ENCODE assay signal across 10 mouse cellular contexts in the genomic region with DNA sequence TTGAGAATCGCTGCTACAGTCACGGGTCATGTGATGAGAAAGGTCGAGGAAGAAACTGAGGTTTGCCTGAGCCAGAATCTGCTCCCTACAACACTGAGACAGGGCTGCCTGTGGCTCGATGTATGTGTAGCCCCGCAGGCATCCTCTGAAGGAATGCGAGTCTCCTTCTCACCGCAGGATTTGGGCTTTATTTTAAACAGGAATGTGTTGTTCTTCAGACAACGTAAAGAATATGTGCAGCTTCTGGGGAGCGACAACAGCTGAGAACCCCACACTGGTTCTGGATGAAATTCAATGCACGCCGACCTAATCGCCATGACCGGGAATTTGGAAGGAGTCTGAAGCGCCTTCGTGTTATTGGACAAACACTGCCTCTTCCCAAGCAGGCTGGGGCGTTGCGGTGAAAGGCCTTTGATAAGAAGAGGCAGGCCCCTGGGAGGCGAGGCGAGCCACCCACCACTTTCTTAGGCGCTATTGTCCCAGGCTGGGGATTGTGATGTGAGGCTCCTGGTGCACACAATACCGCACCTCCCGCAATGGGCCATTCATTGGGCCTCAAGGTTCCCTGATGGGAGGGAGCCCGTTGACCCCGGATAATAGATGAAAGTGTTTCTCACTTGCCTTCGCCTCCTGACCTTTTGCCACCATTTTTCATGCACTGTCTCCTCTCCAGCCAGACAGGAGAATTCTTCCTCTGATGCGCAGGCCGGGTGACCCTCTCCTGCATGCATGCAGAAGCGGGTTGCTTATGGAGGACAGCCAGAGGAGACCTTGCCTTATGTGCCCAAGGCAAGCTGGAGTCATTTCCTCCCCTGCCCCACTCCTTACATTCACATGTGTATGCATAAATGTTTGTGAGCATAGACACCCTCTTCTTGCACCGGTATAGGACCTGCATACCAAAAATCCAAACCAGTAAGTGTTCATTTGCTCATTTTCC.
DNase-seq lines count a peak whose midpoint lies in the region; ATAC-seq and TF ChIP-seq lines count a peak whose summit lies in the region.
"Had no signal": no experiment of that assay in that cellular context is flagged by ENCODE, and none has a peak within 500 bp of the region (broad histone marks: within the 10 kb centered on the region; RNA-seq: fewer than 3 reads in every experiment).

No protein-coding gene starts in this region.

- no peak for TF ChIP-seq CTCF in lung, embryonic 14.5 days (IDR thresholded peaks at IDR 0.05; ENCODE audit: low read depth)

- no peaks in the 10 kb centered on the region for H3K27me3 ChIP-seq in lung, embryonic 14.5 days (ENCODE audit: insufficient read depth, low read length)
- H3K27me3 ChIP-seq in forebrain, embryonic 12.5 days: peaks cover 17% of the 10 kb centered on the region
- H3K27me3 ChIP-seq in limb, embryonic 13.5 days: peaks cover 13% of the 10 kb centered on the region
- H3K27me3 ChIP-seq in stomach, embryonic 15.5 days (replicated peaks): no peaks in the 10 kb centered on the region

- peak; percentile 49; the same call in 1 of the 2 replicates for ATAC-seq in lung, embryonic 14.5 days (ENCODE audit: insufficient read depth)
- peak; percentile 52; the same call in 1 of the 2 replicates for ATAC-seq in forebrain, embryonic 12.5 days (ENCODE audit: low FRiP score)
- ATAC-seq in limb, embryonic 13.5 days (ENCODE audit: low FRiP score, low read depth): peak; percentile 59
- no peak for ATAC-seq in stomach, embryonic 15.5 days (ENCODE audit: insufficient read depth, low FRiP score, low read depth)
- no peak for ATAC-seq in erythroid progenitor cell, adult 5-6 weeks (replicated peaks; ENCODE audit: low FRiP score, poor library complexity, severe bottlenecking)

- no peaks in the 10 kb centered on the region for H3K9me3 ChIP-seq in lung, embryonic 14.5 days (ENCODE audit: low read depth, low read length)
- no peaks in the 10 kb centered on the region for H3K9me3 ChIP-seq in forebrain, embryonic 12.5 days
- no peaks in the 10 kb centered on the region for H3K9me3 ChIP-seq in limb, embryonic 13.5 days
- H3K9me3 ChIP-seq in stomach, embryonic 15.5 days: no peaks in the 10 kb centered on the region

- 14% methylated on average over 29 of the region's 29 CpGs for WGBS in lung, embryonic 14.5 days
- 5% methylated on average over 29 of the region's 29 CpGs for WGBS in forebrain, embryonic 12.5 days
- 18% methylated on average over 29 of the region's 29 CpGs for WGBS in limb, embryonic 13.5 days
- 23% methylated on average over 29 of the region's 29 CpGs for WGBS in stomach, embryonic 15.5 days

- peak overlapping the region; percentile 45 for H3K4me2 ChIP-seq in lung, embryonic 14.5 days
- peak overlapping the region; percentile 31 for H3K4me2 ChIP-seq in forebrain, embryonic 12.5 days
- peak overlapping the region; percentile 46 for H3K4me2 ChIP-seq in limb, embryonic 13.5 days (replicated peaks)
- 0 out of 2 replicates have a peak overlapping the region, but pooled peaks have one; percentile 4 for H3K4me2 ChIP-seq in stomach, embryonic 15.5 days

- DNase-seq in lung, embryonic 14.5 days: peak; percentile 52
- no peak for DNase-seq in lung, postnatal 4 days
- no peak for DNase-seq in layer of hippocampus, postnatal 25 days (ENCODE audit: extremely low spot score in 1 of 2, low spot score in 1 of 2)
- DNase-seq in testis, postnatal 14 days (ENCODE audit: low spot score): no peak
- DNase-seq: lung, postnatal 10 days had no signal

- no peak overlapping the region for H3K4me3 ChIP-seq in lung, embryonic 14.5 days (ENCODE audit: low read depth, low read length)
- H3K4me3 ChIP-seq in forebrain, embryonic 12.5 days (replicated peaks): no peak overlapping the region
- H3K4me3 ChIP-seq in limb, embryonic 13.5 days: peak overlapping the region; percentile 2; the same call in 1 of the 2 replicates
- H3K4me3 ChIP-seq in stomach, embryonic 15.5 days (replicated peaks): no peak overlapping the region

- no peak overlapping the region for H3K9ac ChIP-seq in lung, embryonic 14.5 days
- no peak overlapping the region for H3K9ac ChIP-seq in forebrain, embryonic 12.5 days
- H3K9ac ChIP-seq in limb, embryonic 13.5 days: no peak overlapping the region
- H3K9ac ChIP-seq in stomach, embryonic 15.5 days: no peak overlapping the region

- H3K27ac ChIP-seq in lung, embryonic 14.5 days (ENCODE audit: low read depth): no peak overlapping the region
- 0 out of 2 replicates have a peak overlapping the region, but pooled peaks have one; percentile 8 for H3K27ac ChIP-seq in forebrain, embryonic 12.5 days
- H3K27ac ChIP-seq in limb, embryonic 13.5 days: no peak overlapping the region
- H3K27ac ChIP-seq in stomach, embryonic 15.5 days: no peak overlapping the region

- 0 out of 2 replicates have a peak, but pooled peaks cover 10% of the 10 kb centered on the region for H3K4me1 ChIP-seq in lung, embryonic 14.5 days (ENCODE audit: insufficient read depth)
- H3K4me1 ChIP-seq in forebrain, embryonic 12.5 days: peaks cover 21% of the 10 kb centered on the region
- peaks cover 16% of the 10 kb centered on the region for H3K4me1 ChIP-seq in limb, embryonic 13.5 days
- H3K4me1 ChIP-seq in stomach, embryonic 15.5 days: no peaks in the 10 kb centered on the region

- no peaks in the 10 kb centered on the region for H3K36me3 ChIP-seq in lung, embryonic 14.5 days (ENCODE audit: insufficient read depth)
- no peaks in the 10 kb centered on the region for H3K36me3 ChIP-seq in forebrain, embryonic 12.5 days (replicated peaks)
- H3K36me3 ChIP-seq in limb, embryonic 13.5 days: no peaks in the 10 kb centered on the region
- H3K36me3 ChIP-seq in stomach, embryonic 15.5 days: no peaks in the 10 kb centered on the region
- H3K36me3 ChIP-seq: G1E had no signal

Comparison
In these comparisons a context has a peak if more than half of its experiments do, and no peak if none do; other contexts are left out.
1. ATAC-seq: peak in lung, embryonic 14.5 days (single experiment), forebrain, embryonic 12.5 days (single experiment) and limb, embryonic 13.5 days (single experiment); none in stomach, embryonic 15.5 days (single experiment) and erythroid progenitor cell, adult 5-6 weeks (single experiment).
2. Peak in every context shown above with its lines, with median percentiles within 50 percentile points of each other: H3K4me2 ChIP-seq.